Mouse (Mus musculus): ENCODE results near the gene Baz2b. TPM values are rescaled to one million over a fixed set of nuclear protein-coding genes. Genes with fewer than 3 reads are reported as not detected.
A peak's percentile ranks its signal among the peaks of the same experiment; 100 is the strongest.

Gene Baz2b
- polyA plus RNA-seq, 1 experiment from 2014 or later: 108 TPM

- no peak for ATAC-seq (ENCODE audit: low FRiP score)
- Histone ChIP-seq H3K36me3 (ENCODE audit: control insufficient read depth, insufficient read depth, low read length) (no peaks in the 10 kb centered on the region), H3K4me1 (replicated peaks; ENCODE audit: control insufficient read depth, insufficient read depth, low read length) (no peaks in the 10 kb centered on the region), H3K27me3 (ENCODE audit: control insufficient read depth, insufficient read depth, low read length) (no peaks in the 10 kb centered on the region), H3K9ac (ENCODE audit: low read depth, low read length) (no peak overlapping the region), H3K27ac (ENCODE audit: low read depth, low read length) (no peak overlapping the region), H3K9me3 (ENCODE audit: control insufficient read depth, low read length) (no peaks in the 10 kb centered on the region), H3K4me3 (ENCODE audit: low read depth, low read length) (no peak overlapping the region), H3K4me2 (replicated peaks; ENCODE audit: low read depth, low read length) (no peak overlapping the region)
- WGBS: 94% methylated on average over 1 of the region's 1 CpGs
- DNase-seq (ENCODE audit: low spot score): no peak
Measured at GRCm38 (mm10) chr2:60223489-60223888, 13.8 kb upstream of the Baz2b start.

GRCm38 (mm10) chr2:60221954-60222353 is 12.3 kb upstream of the Baz2b start:
- H3K4me3 ChIP-seq (ENCODE audit: low read depth, low read length): no peak overlapping the region

GRCm38 (mm10) chr2:60221236-60221635 is 11.6 kb upstream of the Baz2b start:
- Histone ChIP-seq H3K9me3 (ENCODE audit: control insufficient read depth, low read length) (no peaks in the 10 kb centered on the region), H3K9ac (ENCODE audit: low read depth, low read length) (no peak overlapping the region), H3K36me3 (ENCODE audit: control insufficient read depth, insufficient read depth, low read length) (no peaks in the 10 kb centered on the region), H3K4me3 (ENCODE audit: low read depth, low read length) (no peak overlapping the region), H3K27me3 (ENCODE audit: control insufficient read depth, insufficient read depth, low read length) (no peaks in the 10 kb centered on the region), H3K4me1 (replicated peaks; ENCODE audit: control insufficient read depth, insufficient read depth, low read length) (no peaks in the 10 kb centered on the region), H3K4me2 (replicated peaks; ENCODE audit: low read depth, low read length) (no peak overlapping the region), H3K27ac (ENCODE audit: low read depth, low read length) (no peak overlapping the region)
- DNase-seq (ENCODE audit: low spot score): no peak
- ATAC-seq (ENCODE audit: low FRiP score): no peak
- 66% methylated on average over 6 of the region's 6 CpGs for WGBS

More at GRCm38 (mm10) chr2:60221954-60222353, 12.3 kb upstream of the Baz2b start:
- Histone ChIP-seq H3K4me1 (replicated peaks; ENCODE audit: control insufficient read depth, insufficient read depth, low read length) (no peaks in the 10 kb centered on the region), H3K27me3 (ENCODE audit: control insufficient read depth, insufficient read depth, low read length) (no peaks in the 10 kb centered on the region), H3K36me3 (ENCODE audit: control insufficient read depth, insufficient read depth, low read length) (no peaks in the 10 kb centered on the region), H3K9me3 (ENCODE audit: control insufficient read depth, low read length) (no peaks in the 10 kb centered on the region), H3K9ac (ENCODE audit: low read depth, low read length) (no peak overlapping the region), H3K27ac (ENCODE audit: low read depth, low read length) (no peak overlapping the region), H3K4me2 (replicated peaks; ENCODE audit: low read depth, low read length) (no peak overlapping the region)
- no peak for ATAC-seq (ENCODE audit: low FRiP score)
- no peak for DNase-seq (ENCODE audit: low spot score)
- WGBS: 99% methylated on average over 2 of the region's 2 CpGs

GRCm38 (mm10) chr2:60217620-60218019 is 8.0 kb upstream of the Baz2b start:
- H3K4me2 ChIP-seq (replicated peaks; ENCODE audit: low read depth, low read length): no peak overlapping the region
- H3K9me3 ChIP-seq (ENCODE audit: control insufficient read depth, low read length): no peaks in the 10 kb centered on the region
- 98% methylated on average over 6 of the region's 6 CpGs for WGBS
- ATAC-seq (ENCODE audit: low FRiP score): no peak
- H3K27me3 ChIP-seq (ENCODE audit: control insufficient read depth, insufficient read depth, low read length): no peaks in the 10 kb centered on the region
- no peak for DNase-seq (ENCODE audit: low spot score)
- no peak overlapping the region for H3K27ac ChIP-seq (ENCODE audit: low read depth, low read length)
- H3K9ac ChIP-seq (ENCODE audit: low read depth, low read length): no peak overlapping the region
- H3K4me1 ChIP-seq (replicated peaks; ENCODE audit: control insufficient read depth, insufficient read depth, low read length): no peaks in the 10 kb centered on the region
- no peaks in the 10 kb centered on the region for H3K36me3 ChIP-seq (ENCODE audit: control insufficient read depth, insufficient read depth, low read length)
- no peak overlapping the region for H3K4me3 ChIP-seq (ENCODE audit: low read depth, low read length)

- Histone ChIP-seq H3K36me3 (ENCODE audit: control insufficient read depth, insufficient read depth, low read length) (no peaks in the 10 kb centered on the region), H3K4me3 (ENCODE audit: low read depth, low read length) (no peak overlapping the region), H3K27ac (ENCODE audit: low read depth, low read length) (no peak overlapping the region), H3K27me3 (ENCODE audit: control insufficient read depth, insufficient read depth, low read length) (no peaks in the 10 kb centered on the region), H3K9ac (ENCODE audit: low read depth, low read length) (no peak overlapping the region), H3K9me3 (ENCODE audit: control insufficient read depth, low read length) (no peaks in the 10 kb centered on the region), H3K4me1 (replicated peaks; ENCODE audit: control insufficient read depth, insufficient read depth, low read length) (no peaks in the 10 kb centered on the region), H3K4me2 (replicated peaks; ENCODE audit: low read depth, low read length) (no peak overlapping the region)
- ATAC-seq (ENCODE audit: low FRiP score): no peak
- no peak for DNase-seq (ENCODE audit: low spot score)
- 95% methylated on average over 4 of the region's 4 CpGs for WGBS
Measured at GRCm38 (mm10) chr2:60216547-60217153, 7.0 kb upstream of the Baz2b start.

GRCm38 (mm10) chr2:60214683-60215082 is 5.0 kb upstream of the Baz2b start:
- Histone ChIP-seq H3K4me2 (replicated peaks; ENCODE audit: low read depth, low read length) (no peak overlapping the region), H3K36me3 (ENCODE audit: control insufficient read depth, insufficient read depth, low read length) (no peaks in the 10 kb centered on the region), H3K27ac (ENCODE audit: low read depth, low read length) (no peak overlapping the region), H3K9ac (ENCODE audit: low read depth, low read length) (no peak overlapping the region), H3K4me3 (ENCODE audit: low read depth, low read length) (no peak overlapping the region), H3K4me1 (replicated peaks; ENCODE audit: control insufficient read depth, insufficient read depth, low read length) (no peaks in the 10 kb centered on the region; the same call in 1 of the 2 replicates), H3K27me3 (ENCODE audit: control insufficient read depth, insufficient read depth, low read length) (no peaks in the 10 kb centered on the region), H3K9me3 (ENCODE audit: control insufficient read depth, low read length) (no peaks in the 10 kb centered on the region)
- DNase-seq (ENCODE audit: low spot score) (no peak), ATAC-seq (ENCODE audit: low FRiP score) (no peak)
- WGBS: 90% methylated on average over 2 of the region's 2 CpGs

- Histone ChIP-seq H3K4me2 (replicated peaks; ENCODE audit: low read depth, low read length) (no peak overlapping the region), H3K4me1 (replicated peaks; ENCODE audit: control insufficient read depth, insufficient read depth, low read length) (no peaks in the 10 kb centered on the region; the same call in 1 of the 2 replicates), H3K27ac (ENCODE audit: low read depth, low read length) (no peak overlapping the region), H3K4me3 (ENCODE audit: low read depth, low read length) (no peak overlapping the region), H3K27me3 (ENCODE audit: control insufficient read depth, insufficient read depth, low read length) (no peaks in the 10 kb centered on the region), H3K36me3 (ENCODE audit: control insufficient read depth, insufficient read depth, low read length) (no peaks in the 10 kb centered on the region), H3K9ac (ENCODE audit: low read depth, low read length) (no peak overlapping the region), H3K9me3 (ENCODE audit: control insufficient read depth, low read length) (no peaks in the 10 kb centered on the region)
- no peak for ATAC-seq (ENCODE audit: low FRiP score)
- DNase-seq (ENCODE audit: low spot score): no peak
Measured at GRCm38 (mm10) chr2:60212488-60212887, 2.8 kb upstream of the Baz2b start.

- ATAC-seq (ENCODE audit: low FRiP score) (no peak), DNase-seq (ENCODE audit: low spot score) (no peak)
- Histone ChIP-seq H3K4me2 (replicated peaks; ENCODE audit: low read depth, low read length) (peak overlapping the region; percentile 71), H3K4me3 (ENCODE audit: low read depth, low read length) (peak overlapping the region; percentile 93), H3K27me3 (ENCODE audit: control insufficient read depth, insufficient read depth, low read length) (no peaks in the 10 kb centered on the region), H3K9ac (ENCODE audit: low read depth, low read length) (peak overlapping the region; percentile 91), H3K36me3 (ENCODE audit: control insufficient read depth, insufficient read depth, low read length) (no peaks in the 10 kb centered on the region), H3K4me1 (replicated peaks; ENCODE audit: control insufficient read depth, insufficient read depth, low read length) (no peaks in the 10 kb centered on the region; the same call in 1 of the 2 replicates), H3K27ac (ENCODE audit: low read depth, low read length) (no peak overlapping the region; the same call in 1 of the 2 replicates), H3K9me3 (ENCODE audit: control insufficient read depth, low read length) (no peaks in the 10 kb centered on the region)
- WGBS: 32% methylated on average over 5 of the region's 5 CpGs
Measured at GRCm38 (mm10) chr2:60210821-60211220, 1.2 kb upstream of the Baz2b start.

GRCm38 (mm10) chr2:60209122-60209611 is 472 bp downstream of the Baz2b start:
- Histone ChIP-seq H3K9me3 (ENCODE audit: control insufficient read depth, low read length) (no peaks in the 10 kb centered on the region), H3K4me3 (ENCODE audit: low read depth, low read length) (peak overlapping the region; percentile 93), H3K36me3 (ENCODE audit: control insufficient read depth, insufficient read depth, low read length) (no peaks in the 10 kb centered on the region), H3K27me3 (ENCODE audit: control insufficient read depth, insufficient read depth, low read length) (no peaks in the 10 kb centered on the region), H3K9ac (ENCODE audit: low read depth, low read length) (peak overlapping the region; percentile 91), H3K27ac (ENCODE audit: low read depth, low read length) (peak overlapping the region; percentile 93), H3K4me1 (replicated peaks; ENCODE audit: control insufficient read depth, insufficient read depth, low read length) (no peaks in the 10 kb centered on the region; the same call in 1 of the 2 replicates), H3K4me2 (replicated peaks; ENCODE audit: low read depth, low read length) (peak overlapping the region; percentile 71)
- WGBS: under 1% methylated on average over 25 of the region's 35 CpGs
- peak; percentile 68 for DNase-seq (ENCODE audit: low spot score)
- ATAC-seq (ENCODE audit: low FRiP score): peak; percentile 51; the same call in 1 of the 2 replicates
